Mouse (Mus musculus) E14TG2a.4 (cell line): Measurements from ENCODE around the gene Il16.

ENCODE experiments used
- H3K27me3 ChIP-seq: 2 replicates; pipeline ENCODE4 v1.6.1; 2014; ENCODE audit warnings: low read length, control low read depth; ENCODE audit not compliant: insufficient read depth
- H3K36me3 ChIP-seq: 2 replicates; pipeline ENCODE4 v1.6.1; 2014; ENCODE audit warnings: low read length, control low read depth; ENCODE audit not compliant: insufficient read depth
- H3K4me1 ChIP-seq: replicated peaks from 2 replicates; pipeline ENCODE4 v1.6.1; 2014; ENCODE audit warnings: low read depth, low read length, control low read depth
- H3K4me3 ChIP-seq: replicated peaks from 2 replicates; pipeline ENCODE4 v1.5.1; 2014; ENCODE audit warnings: mild to moderate bottlenecking, low read length
- H3K9me3 ChIP-seq: 2 replicates; pipeline ENCODE4 v1.6.1; 2014; ENCODE audit warnings: low read length, control low read depth
- CTCF ChIP-seq: conservative IDR thresholded peaks from 2 replicates; pipeline ENCODE4 v1.5.1; 2014; ENCODE audit warnings: low read length
- NANOG ChIP-seq: IDR thresholded peaks from 2 replicates; pipeline ENCODE4 v1.6.1; 2014; ENCODE audit warnings: borderline replicate concordance, low read length, mixed read lengths
- POU5F1 ChIP-seq: IDR thresholded peaks from 2 replicates; pipeline ENCODE4 v1.6.1; 2014; ENCODE audit warnings: low read length, borderline replicate concordance

Il16 gene

DNA sequence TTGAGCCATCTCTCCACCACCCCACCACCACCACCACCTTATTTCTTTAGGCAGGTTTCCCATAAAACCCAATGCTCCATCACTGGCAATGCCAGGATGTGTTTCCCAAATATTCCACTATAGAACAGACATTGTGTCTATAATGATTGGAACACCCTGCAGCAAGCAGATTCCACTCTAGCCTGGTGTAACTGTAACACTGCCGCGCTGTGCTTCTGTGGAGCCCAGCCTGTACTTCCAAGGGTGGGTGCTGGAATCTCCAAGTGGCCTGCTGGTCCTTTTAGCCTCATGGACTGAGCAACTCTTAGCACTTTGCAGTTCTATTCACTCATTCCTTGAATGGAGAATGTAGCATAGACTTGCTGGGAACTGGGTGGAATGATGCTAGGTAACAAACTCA, 138.7 kb downstream of the Il16 start:
- Histone ChIP-seq H3K4me3 (no peak overlapping the region), H3K27me3 (no peaks in the 10 kb centered on the region), H3K4me1 (no peaks in the 10 kb centered on the region), H3K9me3 (no peaks in the 10 kb centered on the region; the same call in 1 of the 2 replicates), H3K36me3 (no peaks in the 10 kb centered on the region)
- TF ChIP-seq POU5F1, result no peak
- TF ChIP-seq NANOG, result no peak
- TF ChIP-seq CTCF, result no peak

DNA sequence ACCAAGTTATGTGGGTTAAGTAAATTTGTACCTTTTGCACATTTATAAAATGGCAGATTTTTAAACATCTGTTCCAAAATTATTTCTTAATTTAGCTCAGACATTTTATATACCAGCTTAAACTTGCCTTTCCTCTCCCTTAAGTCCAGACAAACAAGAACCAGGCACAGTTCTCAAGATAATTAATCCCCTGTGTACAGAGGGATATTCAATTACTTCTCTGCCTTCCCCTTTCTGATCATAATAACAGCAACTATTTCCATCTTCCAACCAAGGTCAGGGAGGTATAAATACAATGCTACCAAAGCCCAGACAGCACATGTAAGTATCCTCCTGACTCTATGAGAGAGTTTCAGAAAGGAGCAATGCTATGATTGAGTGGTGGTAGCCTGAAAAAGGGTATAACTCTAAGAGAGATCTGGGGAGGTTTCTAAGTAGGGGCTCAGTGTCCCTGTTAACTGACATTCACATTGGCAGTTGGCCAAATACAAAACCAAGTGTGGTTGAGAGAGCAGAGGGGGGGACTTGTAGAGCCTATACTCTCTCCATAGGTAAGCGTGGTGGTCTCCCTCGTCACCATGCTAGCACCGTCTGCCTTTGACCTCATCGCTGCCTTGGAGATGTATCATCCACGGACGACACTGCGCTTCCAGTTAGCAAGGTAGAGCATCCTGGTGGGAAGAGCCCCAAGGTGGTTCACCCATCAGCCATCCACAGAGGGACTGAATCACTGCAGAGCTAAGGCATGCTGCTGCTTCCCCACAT, 141.2 kb downstream of the Il16 start:
- Histone ChIP-seq H3K9me3 (no peaks in the 10 kb centered on the region; the same call in 1 of the 2 replicates), H3K4me3 (no peak overlapping the region), H3K36me3 (no peaks in the 10 kb centered on the region), H3K4me1 (no peaks in the 10 kb centered on the region; the same call in 1 of the 2 replicates), H3K27me3 (no peaks in the 10 kb centered on the region)
- no peak for TF ChIP-seq NANOG
- no peak for TF ChIP-seq CTCF
- TF ChIP-seq POU5F1, result no peak

DNA sequence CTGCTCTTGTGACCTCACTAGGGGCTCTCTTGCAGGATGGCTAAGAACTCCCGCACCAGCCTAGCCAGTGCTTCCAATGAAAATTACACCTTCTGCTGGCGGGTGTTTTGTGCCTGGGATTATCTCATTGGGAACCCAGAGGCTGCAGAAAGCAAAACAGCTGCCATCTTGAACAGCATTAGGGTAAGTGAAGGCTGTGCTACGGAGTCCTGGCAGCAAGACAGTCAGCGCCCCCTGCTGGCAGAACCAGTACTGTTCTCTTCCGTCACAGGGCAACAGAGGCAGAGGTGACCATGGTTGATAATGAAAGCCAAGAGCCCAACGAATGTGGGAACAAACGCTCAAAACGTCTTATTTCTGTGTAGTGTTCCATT, 145.6 kb downstream of the Il16 start:
- H3K4me3 ChIP-seq, result no peak overlapping the region
- H3K36me3 ChIP-seq, result no peaks in the 10 kb centered on the region
- peak; percentile 63 for TF ChIP-seq CTCF
- TF ChIP-seq POU5F1, result no peak
- H3K27me3 ChIP-seq, result no peaks in the 10 kb centered on the region
- no peaks in the 10 kb centered on the region for H3K9me3 ChIP-seq
- no peaks in the 10 kb centered on the region; the same call in 1 of the 2 replicates for H3K4me1 ChIP-seq

DNA sequence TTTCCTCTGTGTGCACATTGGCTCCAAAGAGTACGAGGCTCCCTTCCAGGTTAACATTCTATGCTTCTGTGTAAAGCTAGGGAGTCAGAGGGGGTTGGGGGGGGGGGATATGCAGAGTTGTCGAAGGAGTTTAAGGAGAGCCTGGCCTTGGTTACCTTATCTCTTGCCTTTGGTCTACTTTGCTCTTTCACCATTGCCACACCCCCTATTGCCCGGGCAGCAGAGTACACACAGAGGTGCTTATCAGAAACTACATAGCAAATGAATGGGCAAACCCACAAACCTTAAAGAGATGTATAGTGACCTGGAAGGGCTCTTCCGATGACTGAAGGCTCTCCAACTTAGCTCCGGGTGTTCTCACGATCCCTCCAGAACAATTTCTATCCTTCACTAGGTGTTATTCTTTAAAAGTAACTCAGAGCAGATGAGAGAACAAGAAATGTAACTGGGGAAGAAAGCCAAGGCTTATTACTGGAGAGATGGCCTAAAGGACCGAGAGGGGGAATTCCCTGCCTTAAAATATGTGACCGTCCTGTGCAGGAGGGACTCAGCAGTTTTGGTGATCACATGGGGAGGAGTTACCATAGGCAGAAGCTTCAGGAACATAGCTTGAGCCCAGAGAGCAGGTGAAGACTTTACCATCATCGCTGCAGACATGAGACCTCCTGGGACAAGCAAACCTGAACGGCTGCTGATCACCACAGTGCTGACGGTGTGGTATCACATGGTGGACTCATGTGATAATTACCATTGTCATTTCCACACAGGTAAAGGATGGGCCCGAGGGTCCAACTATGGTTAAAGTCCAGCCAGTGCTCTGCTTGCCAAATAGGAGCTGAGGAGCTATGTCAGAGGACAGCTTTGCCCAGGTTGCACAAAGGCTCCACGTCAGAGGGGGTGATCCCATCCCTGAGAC, 146.3 kb downstream of the Il16 start:
- 0 out of 2 replicates have a peak, but pooled peaks cover 2% of the 10 kb centered on the region for H3K27me3 ChIP-seq
- H3K9me3 ChIP-seq, result no peaks in the 10 kb centered on the region
- H3K36me3 ChIP-seq, result no peaks in the 10 kb centered on the region
- no peaks in the 10 kb centered on the region; the same call in 1 of the 2 replicates for H3K4me1 ChIP-seq
- TF ChIP-seq NANOG, result no peak
- no peak for TF ChIP-seq CTCF
- no peak for TF ChIP-seq POU5F1
- H3K4me3 ChIP-seq, result no peak overlapping the region

DNA sequence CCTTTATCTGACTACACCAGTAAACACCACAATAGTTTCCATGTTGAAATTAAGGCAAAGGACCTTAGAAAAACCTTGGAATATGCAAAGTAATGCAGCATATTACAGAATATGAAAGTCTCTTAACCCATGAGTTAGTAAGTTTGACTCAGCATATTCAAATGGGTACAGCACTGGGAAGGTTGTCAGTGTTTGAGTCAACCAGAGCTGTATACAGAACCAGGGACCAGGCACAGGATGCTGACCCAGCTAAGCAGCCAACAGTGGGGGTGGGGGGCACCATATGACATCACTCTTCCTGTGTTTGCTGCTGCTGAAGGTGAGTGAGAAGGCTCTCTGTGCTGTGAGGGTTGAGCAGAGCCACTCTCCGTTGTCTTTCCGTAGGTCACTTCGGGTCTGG, 148.5 kb downstream of the Il16 start:
- Histone ChIP-seq H3K4me1 (no peaks in the 10 kb centered on the region; the same call in 1 of the 2 replicates), H3K4me3 (no peak overlapping the region), H3K36me3 (no peaks in the 10 kb centered on the region), H3K9me3 (no peaks in the 10 kb centered on the region), H3K27me3 (0 out of 2 replicates have a peak, but pooled peaks cover 4% of the 10 kb centered on the region)
- no peak for TF ChIP-seq POU5F1
- no peak for TF ChIP-seq NANOG
- TF ChIP-seq CTCF, result no peak

DNA sequence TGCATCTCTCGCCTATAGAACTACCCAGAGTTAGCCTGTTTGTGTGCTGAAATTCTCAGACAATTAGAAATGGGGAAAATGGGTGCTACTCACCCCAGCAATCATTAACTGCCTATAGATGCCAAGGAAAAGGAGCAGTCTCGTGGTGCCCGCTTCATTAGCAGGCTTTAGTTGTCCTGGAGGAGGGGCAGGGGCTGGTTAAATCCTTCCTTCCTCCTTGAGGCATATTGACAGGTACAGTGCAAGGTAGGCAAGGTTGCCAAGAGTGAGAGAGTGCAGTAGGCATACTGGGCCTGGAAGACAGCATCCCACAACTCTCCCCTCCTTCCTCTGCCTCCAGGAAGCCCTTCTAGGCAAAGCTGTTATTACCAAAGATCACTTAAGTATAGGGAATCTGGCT, 151.5 kb downstream of the Il16 start:
- no peaks in the 10 kb centered on the region for H3K9me3 ChIP-seq
- H3K4me1 ChIP-seq, result no peaks in the 10 kb centered on the region
- no peaks in the 10 kb centered on the region for H3K36me3 ChIP-seq
- no peak for TF ChIP-seq NANOG
- TF ChIP-seq CTCF, result no peak
- no peak for TF ChIP-seq POU5F1
- H3K27me3 ChIP-seq, result 0 out of 2 replicates have a peak, but pooled peaks cover 4% of the 10 kb centered on the region
- H3K4me3 ChIP-seq, result no peak overlapping the region
